Mouse (Mus musculus): ENCODE data around the gene Gstt1. TPM values are rescaled to one million over a fixed set of nuclear protein-coding genes. Genes with fewer than 3 reads are reported as not detected.
"Not testable (repeated sequence)": the region's sequence is repeated elsewhere in the genome, so short reads cannot be mapped to it uniquely, and the experiment has no call there.

Gene Gstt1
- total and polyA plus RNA-seq, 3 experiments = 1.3 to 3.8 TPM; not detected in 1

GRCm38 (mm10) chr10:75844800-75845199 lies 46.4 kb upstream of the Gstt1 start (continued):
- TF ChIP-seq RAD21 (IDR thresholded peaks at IDR 0.05; ENCODE audit: low read depth, low read length) = no peak

- not testable (repeated sequence) for DNase-seq (ENCODE audit: low read depth, low spot score); H3K27ac ChIP-seq (ENCODE audit: control insufficient read depth, low read depth, low read length); H3K4me3 ChIP-seq (ENCODE audit: control insufficient read depth in 1 of 2, insufficient read depth in 1 of 2, low read depth in 2 of 2, low read length in 2 of 2); H3K27me3 ChIP-seq (ENCODE audit: control insufficient read depth in 1 of 2, insufficient read depth in 2 of 2, low read length in 2 of 2); H3K4me1 ChIP-seq (ENCODE audit: control insufficient read depth in 1 of 2, insufficient read depth in 2 of 2, low read length in 2 of 2); H3K9ac ChIP-seq (ENCODE audit: control insufficient read depth, low read depth, low read length, poor library complexity, severe bottlenecking); H3K36me3 ChIP-seq (ENCODE audit: control insufficient read depth in 1 of 2, insufficient read depth in 2 of 2, low read length in 2 of 2); H3K9me3 ChIP-seq (replicated peaks; ENCODE audit: insufficient read depth, low read length); H3K79me2 ChIP-seq (ENCODE audit: control insufficient read depth, insufficient read depth, low read length, poor library complexity)
- peak; percentile 81 for TF ChIP-seq TBP (IDR thresholded peaks at IDR 0.05; ENCODE audit: low read depth, low read length)
Measured at GRCm38 (mm10) chr10:75843898-75844297, 45.5 kb upstream of the Gstt1 start.

DNA sequence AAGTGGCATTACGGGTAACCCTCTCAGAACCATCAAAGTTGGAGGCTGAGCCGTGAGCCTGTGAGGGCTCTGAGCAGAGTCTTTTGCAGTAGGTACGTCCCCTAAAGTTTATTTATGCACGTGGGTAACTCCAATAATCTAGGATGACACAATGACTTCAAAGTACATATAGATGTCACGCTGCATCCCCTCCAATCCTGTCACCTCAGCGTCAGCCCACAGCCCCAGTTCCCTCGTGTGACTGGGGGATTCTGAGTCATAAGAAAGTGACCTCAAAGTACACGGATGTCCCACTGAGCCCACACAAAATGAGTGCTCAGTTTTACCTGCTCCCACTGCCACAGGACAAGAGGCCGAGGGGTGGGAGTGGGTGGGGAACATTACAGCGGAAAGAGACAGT lies 40.7 kb upstream of the Gstt1 start:
- no peaks in the 10 kb centered on the region for H3K9me3 ChIP-seq (replicated peaks; ENCODE audit: insufficient read depth, low read length)
- TF ChIP-seq NRF1 (IDR thresholded peaks at IDR 0.05; ENCODE audit: insufficient read depth, low read depth, low read length, poor library complexity, severe bottlenecking) = no peak
- no peak for TF ChIP-seq E2F4 (IDR thresholded peaks at IDR 0.05; ENCODE audit: borderline replicate concordance, low read depth, low read length)
- no peak for TF ChIP-seq MYC (IDR thresholded peaks at IDR 0.05; ENCODE audit: low read depth, low read length)
- TF ChIP-seq MAX (IDR thresholded peaks at IDR 0.05; ENCODE audit: low read length) = no peak
- TF ChIP-seq TAL1 (IDR thresholded peaks at IDR 0.05; ENCODE audit: low read length) = no peak
- no peak for TF ChIP-seq BHLHE40 (IDR thresholded peaks at IDR 0.05; ENCODE audit: borderline replicate concordance, low read depth, low read length)
- no peaks in the 10 kb centered on the region for H3K27me3 ChIP-seq (ENCODE audit: control insufficient read depth in 1 of 2, insufficient read depth in 2 of 2, low read length in 2 of 2)
- no peaks in the 10 kb centered on the region; the same call in 1 of the 2 replicates for H3K79me2 ChIP-seq (ENCODE audit: control insufficient read depth, insufficient read depth, low read length, poor library complexity)
- H3K4me1 ChIP-seq (ENCODE audit: control insufficient read depth in 1 of 2, insufficient read depth in 2 of 2, low read length in 2 of 2) = peaks cover 6 to 22% of the 10 kb centered on the region in 2 experiments
- H3K36me3 ChIP-seq (ENCODE audit: control insufficient read depth in 1 of 2, insufficient read depth in 2 of 2, low read length in 2 of 2) = peaks cover 0 to 18% of the 10 kb centered on the region in 2 experiments; a peak in 2 of 4 replicates
- no peak overlapping the region for H3K9ac ChIP-seq (ENCODE audit: control insufficient read depth, low read depth, low read length, poor library complexity, severe bottlenecking)
- no peak overlapping the region for H3K4me3 ChIP-seq (ENCODE audit: control insufficient read depth in 1 of 2, insufficient read depth in 1 of 2, low read depth in 2 of 2, low read length in 2 of 2)
- DNase-seq (ENCODE audit: low read depth, low spot score) = no peak
- no peak overlapping the region for H3K27ac ChIP-seq (ENCODE audit: control insufficient read depth, low read depth, low read length)

GRCm38 (mm10) chr10:75837248-75837759 lies 38.9 kb upstream of the Gstt1 start, which contains the start of gene Gstt2:
Gene Gstt2 (minus strand): TSS chr10:75837424.
- H3K4me1 ChIP-seq (ENCODE audit: control insufficient read depth in 1 of 2, insufficient read depth in 2 of 2, low read length in 2 of 2) = peaks cover 6 to 22% of the 10 kb centered on the region in 2 experiments
- H3K27ac ChIP-seq (ENCODE audit: control insufficient read depth, low read depth, low read length) = peak within 1 kb of the TSS; percentile 99
- DNase-seq (ENCODE audit: low read depth, low spot score) = peak; percentile 95
- H3K27me3 ChIP-seq (ENCODE audit: control insufficient read depth in 1 of 2, insufficient read depth in 2 of 2, low read length in 2 of 2) = no peaks in the 10 kb centered on the region
- H3K9me3 ChIP-seq (replicated peaks; ENCODE audit: insufficient read depth, low read length) = no peaks in the 10 kb centered on the region
- peaks cover 0 to 18% of the 10 kb centered on the region in 2 experiments; a peak in 2 of 4 replicates for H3K36me3 ChIP-seq (ENCODE audit: control insufficient read depth in 1 of 2, insufficient read depth in 2 of 2, low read length in 2 of 2)
- H3K9ac ChIP-seq (ENCODE audit: control insufficient read depth, low read depth, low read length, poor library complexity, severe bottlenecking) = peak within 1 kb of the TSS; percentile 86
- H3K79me2 ChIP-seq (ENCODE audit: control insufficient read depth, insufficient read depth, low read length, poor library complexity) = no peaks in the 10 kb centered on the region; the same call in 1 of the 2 replicates
- H3K4me3 ChIP-seq (ENCODE audit: control insufficient read depth in 1 of 2, insufficient read depth in 1 of 2, low read depth in 2 of 2, low read length in 2 of 2) = peak within 1 kb of the TSS; percentile 43 to 70
- no peak for TF ChIP-seq MAFK (IDR thresholded peaks at IDR 0.05; ENCODE audit: borderline replicate concordance, low read depth, low read length)
- TF ChIP-seq TBP (IDR thresholded peaks at IDR 0.05; ENCODE audit: low read depth, low read length) = peak; percentile 85
- TF ChIP-seq TCF12 (IDR thresholded peaks at IDR 0.05; ENCODE audit: low read depth, low read length) = no peak; the same call in 1 of the 2 replicates
- TF ChIP-seq NELFE (IDR thresholded peaks at IDR 0.05; ENCODE audit: low read depth, low read length) = peak; percentile 73
- no peak for TF ChIP-seq ZKSCAN1 (IDR thresholded peaks at IDR 0.05; ENCODE audit: low read depth, low read length)
- peak; percentile 31; the same call in 1 of the 2 replicates for TF ChIP-seq ETS1 (IDR thresholded peaks at IDR 0.05; ENCODE audit: low read depth, low read length)
- TF ChIP-seq MYC (IDR thresholded peaks at IDR 0.05; ENCODE audit: low read depth, low read length) = no peak
- TF ChIP-seq ELF1 (IDR thresholded peaks at IDR 0.05; ENCODE audit: low read depth, low read length) = peak; percentile 59; the same call in 1 of the 2 replicates
- no peak for TF ChIP-seq GATA1 (IDR thresholded peaks at IDR 0.05; ENCODE audit: low read depth, low read length)
- TF ChIP-seq RAD21 (IDR thresholded peaks at IDR 0.05; ENCODE audit: low read depth, low read length) = no peak
- 0 out of 2 replicates have a peak, but pooled peaks have one; percentile 65 for TF ChIP-seq POLR2AphosphoS2 (IDR thresholded peaks at IDR 0.05; ENCODE audit: low read length)
- no peak for TF ChIP-seq RCOR1 (IDR thresholded peaks at IDR 0.05; ENCODE audit: low read depth, low read length)
- TF ChIP-seq SIN3A (IDR thresholded peaks at IDR 0.05; ENCODE audit: low read length) = peak; percentile 94
- TF ChIP-seq KAT2A (conservative IDR thresholded peaks at IDR 0.05; ENCODE audit: low read depth, low read length) = no peak
- no peak for TF ChIP-seq MAZ (IDR thresholded peaks at IDR 0.05; ENCODE audit: low read depth, low read length)
- TF ChIP-seq UBTF (IDR thresholded peaks at IDR 0.05; ENCODE audit: borderline replicate concordance, insufficient read depth, low read depth, low read length) = no peak
- TF ChIP-seq USF2 (IDR thresholded peaks at IDR 0.05; ENCODE audit: borderline replicate concordance in 1 of 2, insufficient read depth in 1 of 2, low read depth in 1 of 2, low read length in 2 of 2) = no peak
- TF ChIP-seq TAL1 (IDR thresholded peaks at IDR 0.05; ENCODE audit: low read length) = no peak

All from MEL (cell line).